Mouse (Mus musculus) heart, embryonic 11.5 days (tissue): ENCODE data around the gene Mdga1. TPM values are rescaled to one million over a fixed set of nuclear protein-coding genes. Genes with fewer than 3 reads are reported as not detected.

Experiments used
- ATAC-seq: fragments of 200-750 bp; cut with Nextera tagmentation; replicated peaks from 2 replicates; pipeline ENCODE4 v1.8.0; 2017; ENCODE audit warnings: moderate library complexity; ENCODE audit not compliant: insufficient number of reproducible peaks, low FRiP score, low TSS enrichment
- H3K27ac ChIP-seq: fragments of 300-500 bp; sonication (generic); 2 replicates; pipeline ENCODE4 v1.5.1; 2014; ENCODE audit warnings: mild to moderate bottlenecking, low read depth, low read length
- H3K27me3 ChIP-seq: fragments of 300-500 bp; sonication (generic); 2 replicates; pipeline ENCODE4 v1.6.1; 2014; ENCODE audit warnings: mild to moderate bottlenecking, low read length, mixed read lengths; ENCODE audit not compliant: control insufficient read depth, insufficient read depth
- H3K36me3 ChIP-seq: fragments of 300-500 bp; sonication (generic); 2 replicates; pipeline ENCODE4 v1.6.1; 2014; ENCODE audit warnings: mild to moderate bottlenecking, low read length, moderate library complexity, mixed read lengths; ENCODE audit not compliant: control insufficient read depth, insufficient read depth
- H3K4me1 ChIP-seq: fragments of 300-500 bp; sonication (generic); 2 replicates; pipeline ENCODE4 v1.6.1; 2014; ENCODE audit warnings: low read length; ENCODE audit not compliant: control insufficient read depth, insufficient read depth
- H3K4me2 ChIP-seq: fragments of 300-500 bp; sonication (generic); 2 replicates; pipeline ENCODE4 v1.6.1; 2014; ENCODE audit warnings: mild to moderate bottlenecking, moderate library complexity
- H3K4me3 ChIP-seq: fragments of 300-500 bp; sonication (generic); 2 replicates; pipeline ENCODE4 v1.5.1; 2014; ENCODE audit warnings: low read depth, low read length
- H3K9ac ChIP-seq: fragments of 300-500 bp; sonication (generic); 2 replicates; pipeline ENCODE4 v1.6.1; 2014; ENCODE audit warnings: mild to moderate bottlenecking, low read depth, low read length, moderate library complexity
- H3K9me3 ChIP-seq: fragments of 300-500 bp; sonication (generic); replicated peaks from 2 replicates; pipeline ENCODE4 v1.6.1; 2016; ENCODE audit warnings: low read length; ENCODE audit not compliant: control insufficient read depth
- WGBS: fragments of 180-500 bp; shearing (Covaris S2); extraction: QIAGEN DNeasy Blood & Tissue Kit; methylation state at CpG from one replicate; pipeline ENCODE4 v1.1.7; 2014; ENCODE audit not compliant: insufficient replicate concordance; 5-methylcytosine and 5-hydroxymethylcytosine counted together
- polyA plus RNA-seq: library from polyadenylated mRNA; unstranded; fragments of >200 nt; fragmentation: Nextera tagmentation; extraction: Ambion mirVana; gene quantifications from 2 replicates; pipeline ENCODE4 v1.2.1, GENCODE M21; 2014

The Mdga1 gene
- polyA plus RNA-seq, 1 experiment from 2014 or later: 1.7 TPM

DNA sequence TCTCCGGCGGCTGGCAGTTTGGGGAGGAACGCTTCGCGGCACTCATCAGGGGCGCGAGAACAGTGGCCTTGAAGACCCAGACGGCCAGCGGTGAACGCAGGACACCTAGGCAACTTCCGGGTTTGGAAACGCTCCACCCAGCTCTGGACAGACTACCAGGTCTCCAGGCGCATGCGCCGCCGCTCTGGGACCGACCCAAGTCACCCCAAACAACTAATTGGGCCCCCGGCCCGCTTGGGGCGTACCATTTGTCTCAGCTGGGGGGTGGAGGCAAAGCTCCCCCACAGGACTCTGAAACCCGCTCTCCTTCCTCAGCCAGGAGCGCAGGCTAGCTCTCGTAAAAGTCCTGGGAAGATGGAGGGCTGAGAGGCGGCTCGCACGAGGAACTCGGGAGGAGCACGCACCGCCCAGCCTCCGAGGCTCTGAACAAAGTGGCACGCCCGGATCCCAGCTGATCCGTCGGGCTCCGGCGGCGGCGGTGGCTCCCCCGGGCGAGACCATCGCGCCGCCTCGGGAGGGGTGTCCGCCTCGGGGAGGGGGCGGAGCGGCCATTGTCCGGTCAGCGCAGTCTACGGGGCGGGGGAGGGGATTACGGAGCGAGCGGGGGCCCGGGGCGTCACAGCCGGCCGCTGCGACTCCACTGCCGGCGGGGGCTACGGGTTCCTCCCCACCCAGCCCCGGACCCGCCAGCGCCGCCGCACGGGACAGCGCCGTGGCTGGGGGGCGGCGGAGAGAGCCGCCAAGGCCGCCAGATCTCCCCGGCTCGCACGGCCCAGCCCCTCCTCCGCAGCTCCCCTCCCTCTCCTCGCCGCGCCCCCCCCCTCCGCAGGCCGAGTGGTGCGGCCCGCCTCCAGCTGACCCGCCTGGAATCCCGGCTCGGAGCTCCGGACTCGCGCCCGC, 34.6 kb upstream of the Mdga1 start, which contains the start of gene Zfand3:
Gene Zfand3 (plus strand): TSS at position 531 of the 900 bp plus-strand sequence.
- H3K4me1 ChIP-seq: peaks cover 35% of the 10 kb centered on the region
- H3K9me3 ChIP-seq: no peaks in the 10 kb centered on the region
- H3K27me3 ChIP-seq: no peaks in the 10 kb centered on the region
- ATAC-seq: peak; percentile 95
- no peaks in the 10 kb centered on the region for H3K36me3 ChIP-seq
- peak within 1 kb of the TSS; percentile 100 for H3K27ac ChIP-seq
- H3K9ac ChIP-seq: peak within 1 kb of the TSS; percentile 98
- peak within 1 kb of the TSS; percentile 93 for H3K4me3 ChIP-seq
- under 1% methylated on average over 60 of the region's 93 CpGs for WGBS
- peak within 1 kb of the TSS; percentile 88 for H3K4me2 ChIP-seq

DNA sequence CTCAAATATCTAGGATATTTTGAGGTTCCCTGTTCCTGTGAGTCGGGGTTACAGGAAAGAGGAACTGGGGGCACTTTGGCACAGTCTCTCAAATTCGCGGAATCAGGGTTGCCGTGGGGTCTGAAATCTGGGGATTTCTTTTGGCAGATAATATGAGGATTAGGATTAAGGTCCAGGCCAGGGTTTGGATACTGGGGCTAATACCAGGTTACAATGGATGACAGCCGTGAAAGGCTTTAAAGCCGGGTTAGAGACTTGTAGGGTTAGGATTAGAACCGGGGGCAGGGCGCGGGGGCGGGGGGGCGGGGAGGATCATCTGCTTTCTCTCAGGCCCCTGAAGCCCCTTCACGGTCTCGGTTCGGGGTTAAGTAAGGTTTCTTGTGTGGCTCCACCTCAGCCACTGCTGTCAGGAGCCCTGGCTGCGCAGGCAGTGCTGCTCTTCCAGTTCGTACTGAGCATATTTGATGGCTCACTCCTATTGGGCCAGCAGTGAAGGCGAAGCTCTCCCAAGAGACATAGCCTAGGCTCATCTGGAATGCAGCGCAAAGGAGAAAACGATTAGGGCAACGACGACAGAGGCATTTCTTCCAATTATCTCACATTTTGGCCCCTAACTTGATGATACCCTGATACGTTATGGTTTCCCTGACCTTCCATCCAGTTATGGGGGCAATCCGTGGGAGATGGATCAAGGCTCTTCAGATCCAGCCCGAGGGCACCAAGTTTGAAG, 28.8 kb upstream of the Mdga1 start:
- 80% methylated on average over 24 of the region's 24 CpGs for WGBS
- H3K4me3 ChIP-seq: no peak overlapping the region
- ATAC-seq: no peak

GRCm38 (mm10) chr17:29997726-29998125, 27.8 kb upstream of the Mdga1 start:
- ATAC-seq: no peak
- no peaks in the 10 kb centered on the region for H3K9me3 ChIP-seq
- H3K9ac ChIP-seq: no peak overlapping the region
- no peaks in the 10 kb centered on the region for H3K36me3 ChIP-seq
- no peak overlapping the region for H3K4me3 ChIP-seq
- no peak overlapping the region for H3K4me2 ChIP-seq
- WGBS: 74% methylated on average over 7 of the region's 7 CpGs
- H3K4me1 ChIP-seq: no peaks in the 10 kb centered on the region
- H3K27me3 ChIP-seq: no peaks in the 10 kb centered on the region
- H3K27ac ChIP-seq: no peak overlapping the region

More for the DNA sequence above, 28.8 kb upstream of the Mdga1 start:
- Histone ChIP-seq H3K4me1 (peaks cover 5% of the 10 kb centered on the region; the same call in 1 of the 2 replicates), H3K27me3 (no peaks in the 10 kb centered on the region), H3K9ac (no peak overlapping the region), H3K4me2 (no peak overlapping the region), H3K9me3 (no peaks in the 10 kb centered on the region), H3K36me3 (no peaks in the 10 kb centered on the region), H3K27ac (no peak overlapping the region)

GRCm38 (mm10) chr17:29995986-29996385, 26.1 kb upstream of the Mdga1 start:
- no peak overlapping the region for H3K9ac ChIP-seq
- H3K4me3 ChIP-seq: no peak overlapping the region
- no peaks in the 10 kb centered on the region for H3K4me1 ChIP-seq
- no peaks in the 10 kb centered on the region for H3K9me3 ChIP-seq
- H3K36me3 ChIP-seq: no peaks in the 10 kb centered on the region
- no peak overlapping the region for H3K4me2 ChIP-seq
- 82% methylated on average over 5 of the region's 5 CpGs for WGBS
- ATAC-seq: no peak
- H3K27me3 ChIP-seq: no peaks in the 10 kb centered on the region
- H3K27ac ChIP-seq: no peak overlapping the region

DNA sequence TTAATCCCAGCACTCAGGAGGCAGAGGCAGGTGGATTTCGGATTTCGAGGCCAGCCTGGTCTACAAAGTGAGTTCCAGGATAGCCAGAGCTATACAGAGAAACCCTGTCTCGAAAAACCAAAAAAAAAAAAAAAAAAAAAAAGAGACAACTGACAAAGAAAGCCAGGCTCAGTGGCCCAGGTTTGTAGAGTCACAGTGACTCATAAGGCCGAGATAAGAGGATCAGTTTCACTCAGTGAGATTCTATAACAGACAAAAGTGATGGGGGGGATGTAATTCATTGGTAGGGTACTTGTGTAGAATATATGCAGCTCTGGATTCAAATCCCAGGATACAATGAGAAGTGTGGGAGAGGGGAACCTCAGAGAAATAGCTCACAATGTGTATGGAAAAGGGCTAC, 24.6 kb upstream of the Mdga1 start:
- ATAC-seq: no peak

DNA sequence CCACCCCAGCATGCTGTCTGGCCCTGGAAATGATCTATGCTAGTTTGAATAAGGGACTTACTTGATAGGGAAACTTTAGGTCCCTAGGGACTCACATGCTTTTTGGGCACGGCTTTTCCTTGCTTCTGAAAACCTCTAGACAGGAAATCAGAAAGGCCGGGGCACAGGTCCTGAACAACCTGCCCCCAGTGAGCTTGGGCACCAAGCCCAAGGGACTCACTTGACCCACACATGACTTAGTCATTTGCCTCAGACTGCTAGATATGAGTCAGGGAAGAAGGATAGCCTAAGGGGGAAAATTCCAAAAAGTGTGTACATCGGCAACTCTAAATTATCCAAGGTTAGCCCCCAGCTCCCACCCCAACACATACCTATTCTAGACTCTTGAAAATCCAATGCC, 24.1 kb upstream of the Mdga1 start:
- H3K9ac ChIP-seq: no peak overlapping the region
- H3K4me3 ChIP-seq: no peak overlapping the region
- ATAC-seq: no peak
- no peaks in the 10 kb centered on the region for H3K9me3 ChIP-seq
- no peak overlapping the region for H3K4me2 ChIP-seq
- H3K4me1 ChIP-seq: no peaks in the 10 kb centered on the region
- H3K27ac ChIP-seq: no peak overlapping the region
- no peaks in the 10 kb centered on the region for H3K36me3 ChIP-seq
- H3K27me3 ChIP-seq: no peaks in the 10 kb centered on the region
- 73% methylated on average over 3 of the region's 3 CpGs for WGBS

More for the DNA sequence above, 24.6 kb upstream of the Mdga1 start:
- Histone ChIP-seq H3K9ac (no peak overlapping the region), H3K4me3 (no peak overlapping the region), H3K36me3 (no peaks in the 10 kb centered on the region), H3K27ac (no peak overlapping the region), H3K27me3 (no peaks in the 10 kb centered on the region), H3K9me3 (no peaks in the 10 kb centered on the region), H3K4me1 (no peaks in the 10 kb centered on the region), H3K4me2 (no peak overlapping the region)
- 72% methylated on average over 4 of the region's 4 CpGs for WGBS

- Histone ChIP-seq H3K4me2 (no peak overlapping the region), H3K36me3 (no peaks in the 10 kb centered on the region), H3K9ac (no peak overlapping the region), H3K9me3 (no peaks in the 10 kb centered on the region), H3K27ac (no peak overlapping the region), H3K27me3 (no peaks in the 10 kb centered on the region), H3K4me3 (no peak overlapping the region), H3K4me1 (no peaks in the 10 kb centered on the region)
- ATAC-seq: no peak
- 68% methylated on average over 8 of the region's 8 CpGs for WGBS
Observed at GRCm38 (mm10) chr17:29993488-29993887, 23.6 kb upstream of the Mdga1 start.

- no peak overlapping the region for H3K27ac ChIP-seq
- no peaks in the 10 kb centered on the region for H3K27me3 ChIP-seq
- ATAC-seq: no peak
Observed at GRCm38 (mm10) chr17:29990845-29991244, 21.0 kb upstream of the Mdga1 start.

More at GRCm38 (mm10) chr17:29990845-29991244, 21.0 kb upstream of the Mdga1 start:
- Histone ChIP-seq H3K4me2 (no peak overlapping the region), H3K4me3 (no peak overlapping the region), H3K9me3 (no peaks in the 10 kb centered on the region), H3K9ac (no peak overlapping the region), H3K4me1 (no peaks in the 10 kb centered on the region), H3K36me3 (no peaks in the 10 kb centered on the region)
- 82% methylated on average over 2 of the region's 2 CpGs for WGBS
